Mouse (Mus musculus) midbrain, embryonic 10.5 days (tissue): ENCODE measurements around the gene Pacrg. TPM values are rescaled to one million over a fixed set of nuclear protein-coding genes. Genes with fewer than 3 reads are reported as not detected.
A peak's percentile ranks its signal among the peaks of the same experiment; 100 is the strongest.

Source experiments
- DNase-seq: peaks from one replicate; pipeline ENCODE4 v3.0.0-alpha.2; 2017; ENCODE audit warnings: low spot score
- H3K27ac ChIP-seq: fragments of 300-500 bp; sonication (generic); replicated peaks from 2 replicates; pipeline ENCODE4 v1.5.1; 2016; ENCODE audit warnings: mild to moderate bottlenecking
- H3K27me3 ChIP-seq: fragments of 300-500 bp; sonication (generic); 2 replicates; pipeline ENCODE4 v1.6.1; 2016; ENCODE audit warnings: low read depth, mild to moderate bottlenecking; ENCODE audit not compliant: poor library complexity, severe bottlenecking
- H3K36me3 ChIP-seq: fragments of 300-500 bp; sonication (generic); 2 replicates; pipeline ENCODE4 v1.6.1; 2016; ENCODE audit warnings: mild to moderate bottlenecking, moderate library complexity
- H3K4me1 ChIP-seq: fragments of 300-500 bp; sonication (generic); 2 replicates; pipeline ENCODE4 v1.6.1; 2016
- H3K4me3 ChIP-seq: fragments of 300-500 bp; sonication (generic); 2 replicates; pipeline ENCODE4 v1.5.1; 2016; ENCODE audit warnings: mild to moderate bottlenecking, moderate library complexity
- H3K9me3 ChIP-seq: fragments of 300-500 bp; sonication (generic); replicated peaks from 2 replicates; pipeline ENCODE4 v1.6.1; 2016; ENCODE audit warnings: mild to moderate bottlenecking
- WGBS: fragments of 180-500 bp; shearing (Covaris S2); methylation state at CpG from one replicate; pipeline ENCODE4 v1.1.7; 2016; 5-methylcytosine and 5-hydroxymethylcytosine counted together
- polyA plus RNA-seq: library from polyadenylated mRNA; unstranded; fragments of >200 nt; fragmentation: Nextera tagmentation; extraction: Ambion mirVana; gene quantifications from 2 replicates; pipeline ENCODE4 v1.2.1, GENCODE M21; 2016

Gene Pacrg
- polyA plus RNA-seq, 1 experiment from 2014 or later = 2.7 TPM

DNA sequence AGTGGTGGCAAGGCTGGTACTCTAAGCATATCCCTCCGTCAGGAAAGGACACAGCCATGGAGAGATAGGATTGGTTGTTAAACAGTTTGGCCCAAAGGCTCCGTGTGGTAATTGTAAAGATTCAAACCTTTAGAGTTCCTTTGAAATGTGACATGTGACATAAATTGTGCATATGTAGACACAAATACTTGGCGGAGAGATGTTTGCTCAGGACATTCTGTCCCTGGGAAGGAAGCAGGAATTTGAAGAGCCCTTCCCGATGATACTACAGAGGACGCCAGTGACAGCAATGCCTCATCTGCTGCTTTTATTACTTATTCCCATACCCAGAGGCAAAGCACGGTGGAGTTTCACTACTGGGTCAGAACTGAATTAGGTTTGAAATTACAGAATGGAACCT lies 374.6 kb downstream of the Pacrg start:
- Histone ChIP-seq H3K4me1 (no peaks in the 10 kb centered on the region), H3K27ac (0 out of 2 replicates have a peak overlapping the region, but pooled peaks have one; percentile 17), H3K27me3 (no peaks in the 10 kb centered on the region), H3K36me3 (no peaks in the 10 kb centered on the region), H3K4me3 (no peak overlapping the region), H3K9me3 (no peaks in the 10 kb centered on the region)
- 88% methylated on average over 6 of the region's 6 CpGs for WGBS
- no peak for DNase-seq

DNA sequence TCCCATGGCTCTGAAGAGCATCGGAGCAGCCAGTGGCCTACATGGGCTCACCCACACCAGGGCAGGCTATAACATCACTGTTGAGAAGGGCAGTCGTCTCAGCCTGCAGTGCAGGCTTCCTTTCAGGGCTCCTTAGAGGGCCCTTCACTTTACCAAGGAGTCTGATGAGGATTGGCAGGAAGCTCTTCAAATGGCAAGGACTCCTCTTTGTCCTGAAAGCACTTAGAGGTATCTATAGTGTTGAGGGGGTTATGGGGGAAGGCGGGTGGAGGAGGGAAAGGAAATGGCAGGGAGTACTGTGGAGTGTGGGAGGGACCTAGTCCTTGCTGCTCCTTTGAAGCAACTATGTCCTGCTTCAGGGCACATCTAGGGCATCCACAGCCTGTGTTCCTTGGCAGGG lies 375.4 kb downstream of the Pacrg start:
- Histone ChIP-seq H3K9me3 (no peaks in the 10 kb centered on the region), H3K27ac (no peak overlapping the region)
- DNase-seq = no peak

DNA sequence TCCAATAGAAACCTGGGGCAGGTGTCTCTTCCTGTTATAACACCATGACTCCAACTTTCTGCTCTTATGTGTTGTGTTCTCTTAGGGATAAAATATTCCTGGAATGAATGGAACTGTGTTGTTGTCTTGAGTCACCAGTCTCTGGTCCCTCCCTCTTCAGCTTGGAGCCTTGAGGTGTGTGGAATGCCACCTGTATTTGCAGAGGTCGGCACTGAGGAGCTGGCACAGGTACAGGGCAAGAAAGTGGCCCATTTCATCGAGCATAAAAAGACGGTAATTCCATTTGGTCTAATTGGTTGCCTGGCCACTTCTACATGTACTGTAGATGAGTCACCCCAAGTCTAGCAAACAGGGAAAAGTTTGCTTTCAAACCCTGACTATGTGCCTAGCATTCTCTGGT lies 376.5 kb downstream of the Pacrg start:
- H3K36me3 ChIP-seq = no peaks in the 10 kb centered on the region
- no peak for DNase-seq
- no peak overlapping the region for H3K27ac ChIP-seq
- no peak overlapping the region for H3K4me3 ChIP-seq
- H3K9me3 ChIP-seq = no peaks in the 10 kb centered on the region
- 84% methylated on average over 3 of the region's 3 CpGs for WGBS
- H3K4me1 ChIP-seq = no peaks in the 10 kb centered on the region
- H3K27me3 ChIP-seq = no peaks in the 10 kb centered on the region

More for the DNA sequence above, 375.4 kb downstream of the Pacrg start:
- no peaks in the 10 kb centered on the region for H3K36me3 ChIP-seq
- WGBS = 66% methylated on average over 3 of the region's 3 CpGs
- H3K4me1 ChIP-seq = no peaks in the 10 kb centered on the region
- H3K4me3 ChIP-seq = no peak overlapping the region
- no peaks in the 10 kb centered on the region for H3K27me3 ChIP-seq

DNA sequence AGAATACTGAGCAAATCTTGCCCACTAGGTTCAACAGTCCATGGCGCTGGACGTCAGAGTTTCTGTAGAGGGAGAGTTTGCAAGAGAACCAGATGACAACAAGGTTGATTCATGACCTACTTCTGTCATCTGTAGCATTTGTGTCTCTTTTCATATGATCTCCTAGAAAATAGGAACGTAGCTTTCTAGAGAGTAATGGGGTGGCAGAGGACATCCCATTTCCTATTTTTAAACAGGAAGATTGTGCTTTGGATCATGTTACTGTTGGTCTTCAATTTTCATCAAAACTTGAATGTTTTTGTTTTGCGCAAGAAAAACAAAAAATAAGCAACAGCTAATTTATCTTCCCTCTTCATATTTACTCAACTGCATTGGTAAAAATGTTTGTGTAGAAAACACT lies 379.2 kb downstream of the Pacrg start:
- no peak overlapping the region for H3K4me3 ChIP-seq
- DNase-seq = no peak
- no peaks in the 10 kb centered on the region for H3K36me3 ChIP-seq
- WGBS = 92% methylated on average over 4 of the region's 4 CpGs
- H3K27ac ChIP-seq = no peak overlapping the region
- no peaks in the 10 kb centered on the region for H3K9me3 ChIP-seq
- no peaks in the 10 kb centered on the region for H3K4me1 ChIP-seq
- H3K27me3 ChIP-seq = no peaks in the 10 kb centered on the region

DNA sequence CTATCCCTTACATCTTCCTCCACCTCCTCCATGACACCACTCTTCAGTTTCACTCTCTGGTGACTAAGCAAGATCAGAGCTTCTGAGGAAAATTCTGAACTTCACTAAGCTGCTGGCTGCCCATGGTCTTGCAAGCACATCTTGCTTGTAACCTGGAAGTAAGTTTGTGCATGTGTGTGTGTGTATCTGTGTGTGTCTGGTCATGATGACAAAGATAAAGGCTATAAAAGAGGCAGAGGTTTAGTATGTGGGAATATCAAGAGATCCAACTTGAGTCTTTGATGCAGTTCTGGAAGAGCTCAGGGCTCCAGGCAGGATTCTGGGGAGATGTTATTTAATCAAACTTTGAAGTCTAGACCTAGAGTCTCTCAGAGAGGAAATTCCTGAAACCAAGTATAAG lies 381.4 kb downstream of the Pacrg start:
- Histone ChIP-seq H3K27ac (no peak overlapping the region), H3K9me3 (no peaks in the 10 kb centered on the region), H3K27me3 (no peaks in the 10 kb centered on the region), H3K4me1 (no peaks in the 10 kb centered on the region), H3K36me3 (no peaks in the 10 kb centered on the region), H3K4me3 (no peak overlapping the region)
- DNase-seq = no peak

DNA sequence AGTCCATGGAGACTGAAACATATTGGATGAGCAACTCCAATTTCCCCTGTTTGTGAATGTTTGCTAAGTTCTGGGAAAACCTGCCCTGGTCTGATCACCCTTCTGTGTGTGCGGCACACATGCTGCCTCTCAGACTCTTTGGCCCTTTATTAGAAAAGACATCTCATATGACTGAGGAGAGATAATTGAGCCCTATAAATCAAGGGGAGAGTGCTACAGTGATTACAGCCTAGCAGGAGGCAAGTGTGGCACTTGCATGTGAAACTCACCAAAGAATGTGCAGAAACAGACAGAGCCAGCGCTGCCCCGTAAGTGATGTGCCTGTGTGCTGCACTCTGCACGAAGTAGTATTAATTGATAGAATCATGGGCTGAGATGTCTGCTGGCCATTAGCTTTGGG lies 383.7 kb downstream of the Pacrg start:
- Histone ChIP-seq H3K36me3 (no peaks in the 10 kb centered on the region), H3K4me1 (peaks cover 16% of the 10 kb centered on the region), H3K4me3 (no peak overlapping the region), H3K27ac (no peak overlapping the region), H3K9me3 (no peaks in the 10 kb centered on the region), H3K27me3 (no peaks in the 10 kb centered on the region)
- DNase-seq = no peak
- WGBS = 91% methylated on average over 4 of the region's 4 CpGs

DNA sequence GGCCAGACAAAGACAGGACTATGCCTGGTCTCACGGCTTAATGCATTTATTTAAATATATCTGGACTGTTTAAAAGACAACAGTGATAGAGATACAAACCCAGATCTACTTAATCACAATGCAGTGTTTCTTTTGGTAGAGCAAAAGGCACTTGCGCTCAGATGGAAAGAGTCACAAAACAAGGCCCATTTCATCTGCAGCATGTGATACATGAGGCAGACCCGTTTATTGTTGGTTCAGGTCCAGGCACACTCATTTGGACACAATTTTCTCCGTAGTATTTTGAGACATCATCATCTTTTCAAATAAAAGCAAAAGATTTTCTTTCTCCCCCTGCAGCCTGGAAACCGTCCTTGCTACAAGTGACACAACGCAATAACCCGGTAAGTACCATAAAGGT lies 384.1 kb downstream of the Pacrg start:
- no peaks in the 10 kb centered on the region for H3K9me3 ChIP-seq
- H3K36me3 ChIP-seq = no peaks in the 10 kb centered on the region
- WGBS = 87% methylated on average over 7 of the region's 7 CpGs
- DNase-seq = no peak
- H3K4me3 ChIP-seq = no peak overlapping the region
- no peaks in the 10 kb centered on the region for H3K27me3 ChIP-seq
- H3K27ac ChIP-seq = no peak overlapping the region
- H3K4me1 ChIP-seq = peaks cover 21% of the 10 kb centered on the region

DNA sequence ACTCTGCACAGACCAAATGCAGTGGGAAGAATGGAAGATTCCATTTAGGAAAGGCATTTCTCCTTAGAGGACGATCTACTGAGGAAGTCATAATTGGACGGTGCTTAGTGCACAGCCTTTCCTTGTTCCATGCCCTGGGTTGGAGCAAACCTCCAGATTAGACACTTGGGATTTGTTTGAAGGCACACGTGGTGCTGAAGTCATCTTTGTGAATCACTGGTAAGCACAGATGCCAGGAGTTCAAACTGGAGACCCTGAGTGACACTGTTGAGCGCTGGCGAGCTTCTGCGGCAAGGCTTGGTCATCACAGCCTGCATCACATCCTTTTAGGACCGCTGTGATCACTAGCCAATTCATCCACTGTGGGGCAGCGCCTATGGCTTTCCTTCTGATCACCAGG lies 385.7 kb downstream of the Pacrg start:
- Histone ChIP-seq H3K4me1 (peaks cover 35% of the 10 kb centered on the region), H3K27me3 (no peaks in the 10 kb centered on the region), H3K27ac (no peak overlapping the region), H3K36me3 (no peaks in the 10 kb centered on the region), H3K9me3 (no peaks in the 10 kb centered on the region), H3K4me3 (no peak overlapping the region)
- no peak for DNase-seq
- WGBS = 91% methylated on average over 8 of the region's 8 CpGs

DNA sequence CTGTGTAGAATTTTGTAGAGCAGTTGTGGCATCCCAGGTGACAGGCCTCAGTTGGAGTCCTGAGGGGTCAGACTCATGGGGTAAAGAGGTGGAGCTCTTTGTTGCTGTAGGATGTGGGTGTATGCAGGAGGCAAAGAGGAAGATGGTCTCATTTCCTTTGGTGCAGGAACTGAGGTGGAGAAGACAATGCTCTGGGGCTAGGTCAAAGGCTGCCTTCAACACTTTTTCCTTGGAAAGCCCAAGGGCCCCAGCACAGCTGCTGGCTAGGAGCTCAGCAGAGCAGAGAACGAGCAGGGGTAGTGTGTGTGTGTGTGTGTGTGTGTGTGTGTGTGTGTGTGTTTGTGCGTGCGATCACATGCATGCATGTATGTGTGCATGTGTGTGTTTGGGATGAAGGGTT lies 387.3 kb downstream of the Pacrg start:
- DNase-seq = no peak
- Histone ChIP-seq H3K4me1 (peaks cover 50% of the 10 kb centered on the region), H3K4me3 (no peak overlapping the region), H3K9me3 (no peaks in the 10 kb centered on the region), H3K27ac (no peak overlapping the region; the same call in 1 of the 2 replicates), H3K27me3 (no peaks in the 10 kb centered on the region), H3K36me3 (no peaks in the 10 kb centered on the region)
- WGBS = 79% methylated on average over 3 of the region's 3 CpGs

DNA sequence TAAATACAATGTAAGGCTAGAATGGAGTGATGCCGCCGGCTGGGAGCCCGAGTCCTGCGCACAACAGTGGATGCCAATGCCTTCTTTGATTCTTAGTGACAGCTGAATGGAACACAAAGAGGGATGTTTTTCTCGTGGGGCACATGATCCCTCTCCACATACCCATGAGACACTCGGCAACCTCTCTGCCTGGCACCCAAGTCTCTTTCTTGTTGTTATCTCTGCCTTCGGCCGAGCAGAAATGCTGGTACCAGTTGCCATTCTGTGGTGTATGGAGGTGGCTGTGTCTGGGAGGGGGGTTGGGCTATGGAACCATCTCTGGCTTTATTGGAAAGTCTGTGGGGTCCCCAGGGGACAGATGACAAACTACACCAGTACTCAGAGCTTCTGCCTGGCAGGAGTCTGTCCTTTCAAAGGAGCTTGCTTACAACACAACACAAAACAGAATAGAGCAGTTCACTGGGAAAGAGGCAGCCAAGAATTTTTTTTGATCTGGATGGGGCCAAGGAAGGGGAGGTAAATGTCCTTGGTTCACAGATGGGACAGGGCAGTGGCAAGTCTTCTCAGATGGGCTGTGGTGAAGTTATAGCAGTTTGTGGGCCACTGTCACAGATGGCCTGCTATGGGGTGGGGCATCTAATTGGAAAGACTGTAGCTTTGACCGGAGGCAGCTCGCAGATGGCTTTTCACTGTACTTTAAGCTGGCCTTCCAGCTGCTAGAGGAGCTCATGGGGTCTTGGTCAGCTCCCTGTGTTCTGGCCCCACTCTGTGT lies 388.6 kb downstream of the Pacrg start:
- peaks cover 50% of the 10 kb centered on the region for H3K4me1 ChIP-seq
- no peaks in the 10 kb centered on the region for H3K9me3 ChIP-seq
- no peaks in the 10 kb centered on the region for H3K27me3 ChIP-seq
- H3K4me3 ChIP-seq = no peak overlapping the region
- WGBS = 62% methylated on average over 10 of the region's 10 CpGs
- H3K36me3 ChIP-seq = no peaks in the 10 kb centered on the region
- H3K27ac ChIP-seq = peak overlapping the region; percentile 74
- no peak for DNase-seq

DNA sequence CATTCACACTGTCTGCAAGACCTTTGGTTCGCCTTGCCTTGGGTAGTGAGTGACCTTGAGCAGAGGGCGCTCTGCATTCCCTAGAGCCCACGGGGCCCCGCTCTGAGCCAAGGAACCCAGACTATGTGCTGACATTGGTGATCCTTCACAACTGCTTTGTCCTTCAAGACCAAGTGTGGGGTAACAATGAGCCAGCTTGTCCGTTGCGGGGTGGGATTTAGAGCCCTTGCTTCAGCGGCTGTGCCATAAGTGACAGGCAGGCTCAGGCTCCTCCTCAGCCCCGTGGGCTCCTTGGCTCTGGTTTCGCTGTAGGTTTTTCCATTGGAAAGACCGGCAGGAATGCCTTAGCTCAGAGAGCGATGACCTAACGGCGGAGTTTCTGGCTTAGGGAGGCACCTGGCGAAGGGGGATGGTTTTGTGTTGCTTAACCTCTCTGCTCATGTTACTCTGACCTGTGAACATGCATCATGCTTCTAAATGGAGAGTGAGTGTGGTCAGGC lies 390.3 kb downstream of the Pacrg start:
- Histone ChIP-seq H3K4me1 (peaks cover 50% of the 10 kb centered on the region), H3K4me3 (no peak overlapping the region), H3K9me3 (no peaks in the 10 kb centered on the region), H3K27me3 (no peaks in the 10 kb centered on the region), H3K27ac (peak overlapping the region; percentile 35), H3K36me3 (no peaks in the 10 kb centered on the region)
- no peak for DNase-seq
- 85% methylated on average over 14 of the region's 14 CpGs for WGBS

DNA sequence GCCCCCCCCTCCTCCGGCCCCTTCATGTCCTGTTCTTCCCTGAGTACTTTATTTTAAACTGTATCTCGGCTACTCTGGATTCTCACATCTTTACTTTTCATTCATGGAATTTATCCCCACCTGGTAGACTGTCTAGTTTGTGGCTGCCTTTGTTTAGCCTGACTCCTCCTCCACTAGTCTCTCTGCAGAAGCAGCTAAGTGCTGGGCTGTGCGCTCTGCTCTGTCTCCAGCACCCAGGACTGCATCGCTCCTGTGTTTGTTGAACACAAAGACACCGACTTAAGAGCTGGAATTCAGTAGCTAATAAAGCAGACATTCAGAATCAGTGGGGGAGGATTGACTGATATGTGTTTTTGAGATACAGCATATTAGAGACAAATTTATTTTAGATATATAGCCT lies 391.7 kb downstream of the Pacrg start:
- Histone ChIP-seq H3K36me3 (no peaks in the 10 kb centered on the region), H3K27ac (peak overlapping the region; percentile 53; the same call in 1 of the 2 replicates)
- DNase-seq = no peak

DNA sequence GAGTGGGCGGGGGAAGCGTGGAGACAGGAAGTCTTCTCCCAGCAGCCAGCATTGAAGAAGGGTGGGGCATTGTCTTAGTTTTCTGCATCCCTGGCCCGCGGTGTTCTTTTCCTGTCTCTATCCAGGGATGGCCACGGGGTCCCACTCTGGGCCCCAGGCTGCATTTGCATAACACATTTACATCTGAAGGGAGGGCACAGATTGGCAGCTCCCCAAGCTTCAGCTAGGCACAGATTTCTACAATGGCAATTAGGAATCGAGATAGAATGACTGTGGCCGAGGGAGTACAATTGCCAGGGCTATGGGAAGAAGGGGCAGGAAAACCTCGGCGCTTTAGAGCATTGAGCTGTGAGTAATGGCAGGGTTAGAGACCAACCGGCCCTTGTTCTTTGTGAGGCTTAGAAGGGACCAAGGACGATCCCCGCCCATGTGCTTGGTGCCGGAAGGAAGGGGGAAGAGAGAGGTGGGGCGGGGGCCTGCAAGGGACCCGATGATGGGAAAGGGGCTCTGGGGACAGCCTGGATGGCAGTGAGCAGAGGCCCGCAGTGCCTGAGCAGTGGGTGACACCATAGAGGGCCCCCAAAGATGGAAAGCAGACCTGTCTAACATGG lies 398.5 kb downstream of the Pacrg start:
- no peaks in the 10 kb centered on the region for H3K36me3 ChIP-seq
- DNase-seq = peak; percentile 26
- peaks cover 15% of the 10 kb centered on the region for H3K4me1 ChIP-seq
- peak overlapping the region; percentile 83 for H3K27ac ChIP-seq
- H3K27me3 ChIP-seq = no peaks in the 10 kb centered on the region
- H3K4me3 ChIP-seq = peak overlapping the region; percentile 14; the same call in 1 of the 2 replicates
- WGBS = 33% methylated on average over 16 of the region's 16 CpGs
- peaks cover 2% of the 10 kb centered on the region; the same call in 1 of the 2 replicates for H3K9me3 ChIP-seq

More for the DNA sequence above, 391.7 kb downstream of the Pacrg start:
- no peak overlapping the region for H3K4me3 ChIP-seq
- 73% methylated on average over 5 of the region's 5 CpGs for WGBS
- H3K27me3 ChIP-seq = no peaks in the 10 kb centered on the region
- peaks cover 50% of the 10 kb centered on the region for H3K4me1 ChIP-seq
- peaks cover 2% of the 10 kb centered on the region; the same call in 1 of the 2 replicates for H3K9me3 ChIP-seq
